Mouse (Mus musculus) small intestine, adult 2 months (tissue): ENCODE data around the gene Xkr8. TPM values are rescaled to one million over a fixed set of nuclear protein-coding genes. Genes with fewer than 3 reads are reported as not detected.

Experiments used
- H3K27ac ChIP-seq: fragments of 200-500 bp; 2 replicates; pipeline ENCODE4 v1.5.1; 2012; ENCODE audit warnings: low read depth, low read length, control low read depth, inconsistent platforms; ENCODE audit not compliant: insufficient read depth
- H3K27me3 ChIP-seq: fragments of 200-500 bp; 2 replicates; pipeline ENCODE4 v1.6.1; 2012; ENCODE audit warnings: mild to moderate bottlenecking, moderate library complexity, low read length, inconsistent platforms; ENCODE audit not compliant: control insufficient read depth, insufficient read depth
- H3K36me3 ChIP-seq: fragments of 200-500 bp; 2 replicates; pipeline ENCODE4 v1.6.1; 2012; ENCODE audit warnings: mild to moderate bottlenecking, low read length, control low read depth, inconsistent platforms; ENCODE audit not compliant: control insufficient read depth, insufficient read depth
- H3K4me1 ChIP-seq: fragments of 200-500 bp; 2 replicates; pipeline ENCODE4 v1.6.1; 2012; ENCODE audit warnings: low read length, inconsistent platforms, mixed read lengths; ENCODE audit not compliant: control insufficient read depth, insufficient read depth, insufficient read length
- H3K4me3 ChIP-seq: fragments of 200-500 bp; 2 replicates; pipeline ENCODE4 v1.5.1; 2012; ENCODE audit warnings: low read depth, mild to moderate bottlenecking, control low read depth, inconsistent platforms, low read length, moderate library complexity
- CTCF ChIP-seq: fragments of 200-500 bp; IDR thresholded peaks from 2 replicates; pipeline ENCODE4 v1.5.1; 2012; ENCODE audit warnings: low read depth, mild to moderate bottlenecking, control low read depth, inconsistent platforms, low read length, moderate library complexity, mixed read lengths; ENCODE audit not compliant: insufficient replicate concordance, insufficient read length; ENCODE audit errors: extremely low read depth
- POLR2A ChIP-seq: fragments of 200-500 bp; IDR thresholded peaks from 2 replicates; pipeline ENCODE4 v1.6.1; 2012; ENCODE audit warnings: low read depth, mild to moderate bottlenecking, control low read depth, inconsistent platforms, low read length, moderate library complexity
- WGBS: fragments of 180-500 bp; shearing (Covaris S2); methylation state at CpG from one replicate; pipeline ENCODE4 v1.1.7; 2018; 5-methylcytosine and 5-hydroxymethylcytosine counted together
- polyA plus RNA-seq: library from polyadenylated mRNA; depleted of rRNA; stranded (reverse); fragments of >200 nt; gene quantifications from 2 replicates; pipeline ENCODE4 v1.2.3, GENCODE M21; 2012

The Xkr8 gene
- polyA plus RNA-seq, 1 experiment, result 6.0 TPM

- TF ChIP-seq POLR2A (no peak), CTCF (no peak)
- 74% methylated on average over 2 of the region's 2 CpGs for WGBS
- Histone ChIP-seq H3K27ac (no peak overlapping the region), H3K27me3 (no peaks in the 10 kb centered on the region), H3K36me3 (peaks cover 14% of the 10 kb centered on the region), H3K4me1 (peaks cover 8% of the 10 kb centered on the region; the same call in 1 of the 2 replicates), H3K4me3 (no peak overlapping the region)
These were observed 3.0 kb upstream of the Xkr8 start for GRCm38 (mm10) chr4:132735389-132735788.

GRCm38 (mm10) chr4:132734766-132735165 lies 2.4 kb upstream of the Xkr8 start:
- H3K27me3 ChIP-seq, result no peaks in the 10 kb centered on the region
- WGBS, result 97% methylated on average over 2 of the region's 2 CpGs
- H3K4me3 ChIP-seq, result no peak overlapping the region
- TF ChIP-seq POLR2A (no peak), CTCF (no peak)
- H3K27ac ChIP-seq, result no peak overlapping the region
- H3K36me3 ChIP-seq, result peaks cover 12% of the 10 kb centered on the region
- H3K4me1 ChIP-seq, result peaks cover 8% of the 10 kb centered on the region; the same call in 1 of the 2 replicates

GRCm38 (mm10) chr4:132733071-132733770 lies 875 bp upstream of the Xkr8 start:
- WGBS, result 93% methylated on average over 25 of the region's 25 CpGs
- Histone ChIP-seq H3K4me3 (no peak overlapping the region), H3K27me3 (no peaks in the 10 kb centered on the region), H3K27ac (no peak overlapping the region), H3K4me1 (peaks cover 8% of the 10 kb centered on the region; the same call in 1 of the 2 replicates), H3K36me3 (peaks cover 11% of the 10 kb centered on the region)
- TF ChIP-seq POLR2A (no peak), CTCF (no peak)

GRCm38 (mm10) chr4:132731616-132732015 lies 730 bp downstream of the Xkr8 start:
- peaks cover 1% of the 10 kb centered on the region for H3K36me3 ChIP-seq
- TF ChIP-seq POLR2A (no peak), CTCF (no peak)
- H3K27ac ChIP-seq, result no peak overlapping the region
- WGBS, result 27% methylated on average over 12 of the region's 12 CpGs
- H3K4me1 ChIP-seq, result peaks cover 8% of the 10 kb centered on the region; the same call in 1 of the 2 replicates
- peak overlapping the region; percentile 74 for H3K4me3 ChIP-seq
- H3K27me3 ChIP-seq, result no peaks in the 10 kb centered on the region

- H3K4me3 ChIP-seq, result no peak overlapping the region
- H3K36me3 ChIP-seq, result no peaks in the 10 kb centered on the region; the same call in none of the 2 replicates
- no peak for TF ChIP-seq CTCF
- TF ChIP-seq POLR2A, result no peak
- no peak overlapping the region for H3K27ac ChIP-seq
- 60% methylated on average over 8 of the region's 8 CpGs for WGBS
- H3K4me1 ChIP-seq, result peaks cover 3% of the 10 kb centered on the region; the same call in 1 of the 2 replicates
- H3K27me3 ChIP-seq, result no peaks in the 10 kb centered on the region
These were observed 4.1 kb downstream of the Xkr8 start for GRCm38 (mm10) chr4:132728233-132728632.

- no peak overlapping the region for H3K27ac ChIP-seq
- peaks cover 40% of the 10 kb centered on the region for H3K36me3 ChIP-seq
- no peak for TF ChIP-seq POLR2A
- no peak for TF ChIP-seq CTCF
- H3K27me3 ChIP-seq, result no peaks in the 10 kb centered on the region
- no peaks in the 10 kb centered on the region for H3K4me1 ChIP-seq
- H3K4me3 ChIP-seq, result no peak overlapping the region
- WGBS, result 98% methylated on average over 1 of the region's 1 CpGs
These were observed 14.1 kb downstream of the Xkr8 start for GRCm38 (mm10) chr4:132718251-132718650.

GRCm38 (mm10) chr4:132713181-132713580 lies 19.2 kb downstream of the Xkr8 start:
- H3K27ac ChIP-seq, result no peak overlapping the region
- H3K27me3 ChIP-seq, result no peaks in the 10 kb centered on the region
- H3K36me3 ChIP-seq, result peaks cover 53% of the 10 kb centered on the region
- 98% methylated on average over 7 of the region's 7 CpGs for WGBS
- H3K4me3 ChIP-seq, result no peak overlapping the region
- TF ChIP-seq CTCF, result no peak
- TF ChIP-seq POLR2A, result no peak
- H3K4me1 ChIP-seq, result no peaks in the 10 kb centered on the region
